Mouse (Mus musculus) bone marrow macrophage, adult 2 months (primary cell): ENCODE measurements around the gene Zfp951.

Experiments used
- CTCF ChIP-seq: IDR thresholded peaks from 2 replicates; pipeline ENCODE4 v1.5.1; 2012; ENCODE audit warnings: low read depth, mild to moderate bottlenecking, low read length, moderate library complexity
- POLR2A ChIP-seq: IDR thresholded peaks from 2 replicates; pipeline ENCODE4 v1.6.1; 2012; ENCODE audit warnings: mild to moderate bottlenecking, low read depth, low read length, borderline replicate concordance

- no peak for TF ChIP-seq CTCF
- TF ChIP-seq POLR2A = no peak
These were observed 26.5 kb downstream of the Zfp951 start for GRCm38 (mm10) chr5:104833330-104833729.
